In the genomic region with DNA sequence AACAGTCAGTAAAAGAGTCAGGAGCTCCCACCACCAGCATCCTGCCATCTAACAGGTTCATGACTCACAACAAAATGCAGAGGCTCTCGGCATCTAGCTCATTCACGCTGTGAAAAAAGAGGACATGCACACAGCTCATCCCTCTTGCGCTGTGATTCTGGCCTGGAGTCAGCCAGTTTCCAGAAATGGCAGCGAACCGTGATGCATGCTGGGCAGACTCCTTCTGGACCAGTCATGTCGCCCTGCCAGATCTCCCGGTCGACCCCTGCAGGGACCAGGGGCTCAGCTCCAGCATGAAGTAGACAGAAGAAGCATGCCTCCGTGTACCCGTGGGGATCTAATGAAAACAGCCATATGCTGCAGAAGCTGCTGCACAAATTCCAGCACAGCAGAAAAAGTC, we compare ENCODE assay signal across 12 mouse cellular contexts.
DNase-seq lines count a peak whose midpoint lies in the region; ATAC-seq and TF ChIP-seq lines count a peak whose summit lies in the region.
"Had no signal": no experiment of that assay in that cellular context is flagged by ENCODE, and none has a peak within 500 bp of the region (broad histone marks: within the 10 kb centered on the region; RNA-seq: fewer than 3 reads in every experiment).

No protein-coding gene starts in this region.

- no peak overlapping the region for H3K9ac ChIP-seq in midbrain, postnatal 0 days (replicated peaks; ENCODE audit: low read length, poor library complexity, severe bottlenecking)
- no peak overlapping the region for H3K9ac ChIP-seq in midbrain, embryonic 14.5 days (replicated peaks; ENCODE audit: low read length)
- H3K9ac ChIP-seq: embryonic facial prominence, embryonic 15.5 days; liver, embryonic 13.5 days had no signal

- peak; percentile 67 for DNase-seq in midbrain, postnatal 0 days (ENCODE audit: low spot score)
- no peak for DNase-seq in midbrain, embryonic 14.5 days
- peak; percentile 92 to 95 for DNase-seq in cerebellum, postnatal 14 days
- DNase-seq in layer of hippocampus, postnatal 36 days: peak; percentile 38 to 44
- no peak for DNase-seq in embryo, embryonic 10 days (ENCODE audit: low spot score)
- no peak for DNase-seq in heart, embryonic 10.5 days (ENCODE audit: low spot score)
- DNase-seq: gastrocnemius, postnatal 14 days; heart, postnatal 14 days; liver, embryonic 13.5 days had no signal

- H3K27me3 ChIP-seq in midbrain, postnatal 0 days (ENCODE audit: insufficient read depth, low read length): 0 out of 2 replicates have a peak, but pooled peaks cover 5% of the 10 kb centered on the region
- H3K27me3 ChIP-seq in midbrain, embryonic 14.5 days (ENCODE audit: control insufficient read depth, insufficient read depth, low read length): no peaks in the 10 kb centered on the region
- H3K27me3 ChIP-seq in heart, embryonic 10.5 days (ENCODE audit: insufficient read depth, poor library complexity, severe bottlenecking): peaks cover 97% of the 10 kb centered on the region
- H3K27me3 ChIP-seq: embryonic facial prominence, embryonic 15.5 days; liver, embryonic 13.5 days had no signal

- H3K4me2 ChIP-seq in midbrain, postnatal 0 days (ENCODE audit: low read depth, low read length, poor library complexity, severe bottlenecking): no peak overlapping the region
- no peak overlapping the region for H3K4me2 ChIP-seq in midbrain, embryonic 14.5 days (ENCODE audit: low read length)
- H3K4me2 ChIP-seq: embryonic facial prominence, embryonic 15.5 days; liver, embryonic 13.5 days had no signal

- no peaks in the 10 kb centered on the region for H3K9me3 ChIP-seq in midbrain, postnatal 0 days (ENCODE audit: low read length)
- H3K9me3 ChIP-seq in midbrain, embryonic 14.5 days (ENCODE audit: control insufficient read depth, low read length): no peaks in the 10 kb centered on the region
- no peaks in the 10 kb centered on the region for H3K9me3 ChIP-seq in heart, embryonic 10.5 days
- H3K9me3 ChIP-seq: embryonic facial prominence, embryonic 15.5 days; liver, embryonic 13.5 days had no signal

- H3K27ac ChIP-seq in midbrain, postnatal 0 days (ENCODE audit: low read depth, low read length): no peak overlapping the region
- no peak overlapping the region for H3K27ac ChIP-seq in midbrain, embryonic 14.5 days (replicated peaks; ENCODE audit: low read depth, low read length)
- no peak overlapping the region for H3K27ac ChIP-seq in heart, embryonic 10.5 days
- H3K27ac ChIP-seq: embryonic facial prominence, embryonic 15.5 days; liver, embryonic 13.5 days had no signal

- no peak for ATAC-seq in midbrain, postnatal 0 days (ENCODE audit: low FRiP score)
- no peak for ATAC-seq in midbrain, embryonic 14.5 days (ENCODE audit: low FRiP score, low TSS enrichment)
- ATAC-seq in monocyte, adult 5-6 weeks (replicated peaks; ENCODE audit: insufficient number of reproducible peaks, low FRiP score, low TSS enrichment, poor library complexity, severe bottlenecking): no peak

- H3K4me3 ChIP-seq in midbrain, postnatal 0 days (ENCODE audit: low read depth, low read length): no peak overlapping the region
- no peak overlapping the region for H3K4me3 ChIP-seq in midbrain, embryonic 14.5 days (replicated peaks; ENCODE audit: low read depth, low read length)
- H3K4me3 ChIP-seq in heart, embryonic 10.5 days: no peak overlapping the region
- H3K4me3 ChIP-seq: embryonic facial prominence, embryonic 15.5 days; liver, embryonic 13.5 days; myocyte had no signal

- no peaks in the 10 kb centered on the region for H3K4me1 ChIP-seq in midbrain, postnatal 0 days (ENCODE audit: insufficient read depth, low read length)
- peaks cover 5% of the 10 kb centered on the region for H3K4me1 ChIP-seq in midbrain, embryonic 14.5 days (ENCODE audit: control insufficient read depth, insufficient read depth, low read length)
- H3K4me1 ChIP-seq in heart, embryonic 10.5 days: no peaks in the 10 kb centered on the region
- H3K4me1 ChIP-seq: embryonic facial prominence, embryonic 15.5 days had no signal

- WGBS in midbrain, postnatal 0 days: 72% methylated on average over 10 of the region's 10 CpGs
- 79% methylated on average over 10 of the region's 10 CpGs for WGBS in midbrain, embryonic 14.5 days
- WGBS in heart, embryonic 10.5 days: 87% methylated on average over 10 of the region's 10 CpGs

- no peak for TF ChIP-seq CTCF in midbrain, postnatal 0 days (IDR thresholded peaks at IDR 0.05)

- no peaks in the 10 kb centered on the region for H3K36me3 ChIP-seq in midbrain, postnatal 0 days (ENCODE audit: insufficient read depth, low read length)
- H3K36me3 ChIP-seq in midbrain, embryonic 14.5 days (ENCODE audit: control insufficient read depth, insufficient read depth, low read length): no peaks in the 10 kb centered on the region
- no peaks in the 10 kb centered on the region for H3K36me3 ChIP-seq in heart, embryonic 10.5 days
- H3K36me3 ChIP-seq: embryonic facial prominence, embryonic 15.5 days; liver, embryonic 13.5 days had no signal

Comparison
In these comparisons a context has a peak if more than half of its experiments do, and no peak if none do; other contexts are left out.
1. DNase-seq: peak in midbrain, postnatal 0 days (single experiment), cerebellum, postnatal 14 days (2 of 2) and layer of hippocampus, postnatal 36 days (2 of 2); none in midbrain, embryonic 14.5 days (single experiment), embryo, embryonic 10 days (single experiment) and heart, embryonic 10.5 days (single experiment).